In genomic region chr2:164833314-164833959, GRCm38 (mm10) we compare ENCODE assay signal across 8 mouse cellular contexts. TPM values are rescaled to one million over a fixed set of nuclear protein-coding genes. Genes with fewer than 3 reads are reported as not detected.
DNase-seq lines count a peak whose midpoint lies in the region; ATAC-seq lines count a peak whose summit lies in the region.

Gene Neurl2, minus strand, starts transcription at chr2:164833456.

- no peaks in the 10 kb centered on the region for H3K9me3 ChIP-seq in hindbrain, embryonic 13.5 days

- H3K4me2 ChIP-seq in hindbrain, embryonic 13.5 days, result peak within 1 kb of the TSS; percentile 98

- under 1% methylated on average over 31 of the region's 31 CpGs for WGBS in hindbrain, embryonic 13.5 days

- H3K27ac ChIP-seq in hindbrain, embryonic 13.5 days, result peak within 1 kb of the TSS; percentile 73

- DNase-seq in NIH3T3 (ENCODE audit: low read depth), result peak; percentile 100
- peak; percentile 93 to 95 for DNase-seq in cerebellum, postnatal 10 days
- peak; percentile 89 to 90 for DNase-seq in frontal cortex, postnatal 14 days (ENCODE audit: low spot score in 2 of 2)
- peak; percentile 87 to 93 for DNase-seq in layer of hippocampus, postnatal 25 days (ENCODE audit: extremely low spot score in 1 of 2, low spot score in 1 of 2)
- peak; percentile 93 for DNase-seq in lung, postnatal 25 days (ENCODE audit: low spot score)
- peak; percentile 96 for DNase-seq in retina, embryonic 14.5 days (ENCODE audit: low spot score)
- peak; percentile 88 for DNase-seq in thymus, postnatal 4 days

- ATAC-seq in hindbrain, embryonic 13.5 days (ENCODE audit: low FRiP score), result peak; percentile 78

- peaks cover 27% of the 10 kb centered on the region for H3K4me1 ChIP-seq in hindbrain, embryonic 13.5 days (replicated peaks)

- no peaks in the 10 kb centered on the region for H3K27me3 ChIP-seq in hindbrain, embryonic 13.5 days

- H3K9ac ChIP-seq in hindbrain, embryonic 13.5 days, result peak within 1 kb of the TSS; percentile 83

- peaks cover 28% of the 10 kb centered on the region for H3K36me3 ChIP-seq in hindbrain, embryonic 13.5 days

- H3K4me3 ChIP-seq in hindbrain, embryonic 13.5 days, result peak within 1 kb of the TSS; percentile 69

RNA-seq across cellular contexts. Expression of gene Neurl2, which starts in this region (rescaled TPM):
- polyA plus RNA-seq in hindbrain, embryonic 13.5 days (2015; fragmentation: Nextera tagmentation; extraction: Ambion mirVana), result 5.4 and 5.9 TPM in 2 replicates
- total RNA-seq in layer of hippocampus, postnatal 25 days (2021), result 1 to 10 TPM; 3.4 to 4.6 TPM

Comparison
In these comparisons a context has a peak if more than half of its experiments do, and no peak if none do; other contexts are left out.
1. Peak in every context shown above with its lines: DNase-seq, ATAC-seq, H3K4me3 ChIP-seq and H3K27ac ChIP-seq.